Mouse (Mus musculus) embryonic facial prominence, embryonic 15.5 days (tissue): Measurements from ENCODE around the gene 6030468B19Rik. TPM values are rescaled to one million over a fixed set of nuclear protein-coding genes. Genes with fewer than 3 reads are reported as not detected.
A peak's percentile ranks its signal among the peaks of the same experiment; 100 is the strongest.

Source experiments
- ATAC-seq: fragments of 200-750 bp; cut with Nextera tagmentation; 2 replicates; pipeline ENCODE4 v1.8.0; 2017; ENCODE audit warnings: low read depth, moderate TSS enrichment; ENCODE audit not compliant: insufficient number of reproducible peaks, low FRiP score, low TSS enrichment
- H3K27ac ChIP-seq: fragments of 300-500 bp; sonication (generic); replicated peaks from 2 replicates; pipeline ENCODE4 v1.5.1; 2015; ENCODE audit warnings: mild to moderate bottlenecking, inconsistent platforms
- H3K27me3 ChIP-seq: fragments of 300-500 bp; sonication (generic); 2 replicates; pipeline ENCODE4 v1.6.1; 2015; ENCODE audit warnings: inconsistent platforms
- H3K36me3 ChIP-seq: fragments of 300-500 bp; sonication (generic); 2 replicates; pipeline ENCODE4 v1.6.1; 2015; ENCODE audit warnings: mild to moderate bottlenecking, inconsistent platforms
- H3K4me1 ChIP-seq: fragments of 300-500 bp; sonication (generic); 2 replicates; pipeline ENCODE4 v1.6.1; 2015; ENCODE audit warnings: inconsistent platforms
- H3K4me2 ChIP-seq: fragments of 300-500 bp; sonication (generic); replicated peaks from 2 replicates; pipeline ENCODE4 v1.6.1; 2015; ENCODE audit warnings: mild to moderate bottlenecking, inconsistent platforms
- H3K4me3 ChIP-seq: fragments of 300-500 bp; sonication (generic); replicated peaks from 2 replicates; pipeline ENCODE4 v1.5.1; 2015; ENCODE audit warnings: mild to moderate bottlenecking, inconsistent platforms
- H3K9ac ChIP-seq: fragments of 300-500 bp; sonication (generic); 2 replicates; pipeline ENCODE4 v1.6.1; 2015; ENCODE audit warnings: inconsistent platforms
- H3K9me3 ChIP-seq: fragments of 300-500 bp; sonication (generic); replicated peaks from 2 replicates; pipeline ENCODE4 v1.6.1; 2016; ENCODE audit warnings: inconsistent platforms
- WGBS: fragments of 180-500 bp; shearing (Covaris S2); methylation state at CpG from one replicate; pipeline ENCODE4 v1.1.7; 2015; 5-methylcytosine and 5-hydroxymethylcytosine counted together
- polyA plus RNA-seq: library from polyadenylated mRNA; unstranded; fragments of >200 nt; fragmentation: Nextera tagmentation; extraction: Ambion mirVana; gene quantifications from 2 replicates; pipeline ENCODE4 v1.2.1, GENCODE M21; 2015

The 6030468B19Rik gene
- polyA plus RNA-seq, 1 experiment from 2014 or later, result 0.25 TPM

- Histone ChIP-seq H3K9ac (no peak overlapping the region), H3K4me1 (peaks cover 63% of the 10 kb centered on the region), H3K36me3 (peaks cover 37% of the 10 kb centered on the region; the same call in 1 of the 2 replicates), H3K9me3 (no peaks in the 10 kb centered on the region), H3K27ac (peak overlapping the region; percentile 52), H3K4me3 (no peak overlapping the region), H3K4me2 (no peak overlapping the region), H3K27me3 (no peaks in the 10 kb centered on the region)
- ATAC-seq, result no peak
- 59% methylated on average over 7 of the region's 7 CpGs for WGBS
Measured at GRCm38 (mm10) chr11:117822728-117823241, 25.3 kb downstream of the 6030468B19Rik start.

GRCm38 (mm10) chr11:117823411-117823810 lies 26.0 kb downstream of the 6030468B19Rik start:
- Histone ChIP-seq H3K4me2 (peak overlapping the region; percentile 92; the same call in 1 of the 2 replicates), H3K36me3 (peaks cover 31% of the 10 kb centered on the region; the same call in 1 of the 2 replicates), H3K4me3 (no peak overlapping the region), H3K27ac (peak overlapping the region; percentile 52), H3K9me3 (no peaks in the 10 kb centered on the region), H3K4me1 (peaks cover 69% of the 10 kb centered on the region), H3K27me3 (no peaks in the 10 kb centered on the region), H3K9ac (no peak overlapping the region)
- ATAC-seq, result no peak
- WGBS, result 79% methylated on average over 6 of the region's 6 CpGs

GRCm38 (mm10) chr11:117824060-117824969 lies 26.9 kb downstream of the 6030468B19Rik start:
- Histone ChIP-seq H3K9ac (peak overlapping the region; percentile 43; the same call in 1 of the 2 replicates), H3K4me3 (peak overlapping the region; percentile 60), H3K4me2 (peak overlapping the region; percentile 92), H3K9me3 (no peaks in the 10 kb centered on the region), H3K4me1 (peaks cover 76% of the 10 kb centered on the region), H3K27ac (peak overlapping the region; percentile 95), H3K27me3 (no peaks in the 10 kb centered on the region), H3K36me3 (peaks cover 22% of the 10 kb centered on the region; the same call in 1 of the 2 replicates)
- peak; percentile 41; the same call in 1 of the 2 replicates for ATAC-seq
- 13% methylated on average over 23 of the region's 23 CpGs for WGBS

- under 1% methylated on average over 34 of the region's 34 CpGs for WGBS
- H3K9me3 ChIP-seq, result no peaks in the 10 kb centered on the region
- peaks cover 80% of the 10 kb centered on the region for H3K4me1 ChIP-seq
- H3K9ac ChIP-seq, result peak within 1 kb of the TSS; percentile 43
- peak within 1 kb of the TSS; percentile 60 for H3K4me3 ChIP-seq
- H3K27me3 ChIP-seq, result no peaks in the 10 kb centered on the region
- H3K36me3 ChIP-seq, result peaks cover 19% of the 10 kb centered on the region; the same call in 1 of the 2 replicates
- peak within 1 kb of the TSS; percentile 95 for H3K27ac ChIP-seq
- peak; percentile 43; the same call in 1 of the 2 replicates for ATAC-seq
- peak within 1 kb of the TSS; percentile 92 for H3K4me2 ChIP-seq
Measured at GRCm38 (mm10) chr11:117825333-117826101, 28.1 kb downstream of the 6030468B19Rik start, which contains the start of the genes Afmid and Tk1. Afmid (plus strand) TSS chr11:117825924. Tk1 (minus strand) TSS chr11:117826092.

- H3K27ac ChIP-seq, result peak overlapping the region; percentile 95
- H3K4me1 ChIP-seq, result peaks cover 81% of the 10 kb centered on the region
- peak; percentile 11; the same call in 1 of the 2 replicates for ATAC-seq
- H3K36me3 ChIP-seq, result peaks cover 13% of the 10 kb centered on the region; the same call in 1 of the 2 replicates
- WGBS, result 4% methylated on average over 5 of the region's 5 CpGs
- no peaks in the 10 kb centered on the region for H3K27me3 ChIP-seq
- H3K9ac ChIP-seq, result peak overlapping the region; percentile 43
- H3K4me3 ChIP-seq, result peak overlapping the region; percentile 60
- H3K9me3 ChIP-seq, result no peaks in the 10 kb centered on the region
- peak overlapping the region; percentile 92 for H3K4me2 ChIP-seq
Measured at GRCm38 (mm10) chr11:117826164-117826563, 28.7 kb downstream of the 6030468B19Rik start.

GRCm38 (mm10) chr11:117826916-117827315 lies 29.5 kb downstream of the 6030468B19Rik start:
- peak overlapping the region; percentile 92; the same call in 1 of the 2 replicates for H3K4me2 ChIP-seq
- WGBS, result 51% methylated on average over 8 of the region's 8 CpGs
- peaks cover 84% of the 10 kb centered on the region for H3K4me1 ChIP-seq
- H3K9me3 ChIP-seq, result no peaks in the 10 kb centered on the region
- ATAC-seq, result no peak
- peak overlapping the region; percentile 60; the same call in 1 of the 2 replicates for H3K4me3 ChIP-seq
- H3K27ac ChIP-seq, result peak overlapping the region; percentile 95
- H3K27me3 ChIP-seq, result no peaks in the 10 kb centered on the region
- peaks cover 6% of the 10 kb centered on the region; the same call in 1 of the 2 replicates for H3K36me3 ChIP-seq
- no peak overlapping the region for H3K9ac ChIP-seq

- H3K9me3 ChIP-seq, result no peaks in the 10 kb centered on the region
- no peak overlapping the region for H3K9ac ChIP-seq
- WGBS, result 46% methylated on average over 3 of the region's 3 CpGs
- H3K27me3 ChIP-seq, result no peaks in the 10 kb centered on the region
- ATAC-seq, result no peak
- no peak overlapping the region for H3K4me3 ChIP-seq
- 0 out of 2 replicates have a peak, but pooled peaks cover 2% of the 10 kb centered on the region for H3K36me3 ChIP-seq
- H3K4me2 ChIP-seq, result no peak overlapping the region
- 0 out of 2 replicates have a peak overlapping the region, but pooled peaks have one; percentile 59 for H3K27ac ChIP-seq
- peaks cover 84% of the 10 kb centered on the region for H3K4me1 ChIP-seq
Measured at GRCm38 (mm10) chr11:117827386-117827785, 29.9 kb downstream of the 6030468B19Rik start.

- no peaks in the 10 kb centered on the region for H3K36me3 ChIP-seq
- WGBS, result 59% methylated on average over 18 of the region's 18 CpGs
- no peak for ATAC-seq
- no peak overlapping the region for H3K4me3 ChIP-seq
- no peaks in the 10 kb centered on the region for H3K9me3 ChIP-seq
- no peak overlapping the region for H3K9ac ChIP-seq
- peaks cover 76% of the 10 kb centered on the region for H3K4me1 ChIP-seq
- H3K27ac ChIP-seq, result peak overlapping the region; percentile 59; the same call in 1 of the 2 replicates
- no peaks in the 10 kb centered on the region for H3K27me3 ChIP-seq
- no peak overlapping the region for H3K4me2 ChIP-seq
Measured at GRCm38 (mm10) chr11:117828149-117828887, 30.9 kb downstream of the 6030468B19Rik start.

- no peaks in the 10 kb centered on the region for H3K9me3 ChIP-seq
- H3K4me3 ChIP-seq, result no peak overlapping the region
- ATAC-seq, result no peak
- H3K4me1 ChIP-seq, result peaks cover 69% of the 10 kb centered on the region
- 53% methylated on average over 9 of the region's 9 CpGs for WGBS
- peak overlapping the region; percentile 59 for H3K27ac ChIP-seq
- H3K36me3 ChIP-seq, result no peaks in the 10 kb centered on the region
- H3K9ac ChIP-seq, result no peak overlapping the region
- H3K27me3 ChIP-seq, result no peaks in the 10 kb centered on the region
- H3K4me2 ChIP-seq, result no peak overlapping the region
Measured at GRCm38 (mm10) chr11:117828888-117829604, 31.6 kb downstream of the 6030468B19Rik start.
